Mouse (Mus musculus) forebrain, embryonic 10.5 days (tissue): ENCODE results near the gene Bub1b. TPM values are rescaled to one million over a fixed set of nuclear protein-coding genes. Genes with fewer than 3 reads are reported as not detected.

ENCODE experiments used
- DNase-seq: peaks from one replicate; pipeline ENCODE4 v3.0.0-alpha.2; 2017; ENCODE audit warnings: low spot score; ENCODE audit errors: extremely low spot score
- H3K27ac ChIP-seq: fragments of 300-500 bp; sonication (generic); 2 replicates; pipeline ENCODE4 v1.5.1; 2016; ENCODE audit warnings: mild to moderate bottlenecking
- H3K27me3 ChIP-seq: fragments of 300-500 bp; sonication (generic); 2 replicates; pipeline ENCODE4 v1.6.1; 2016; ENCODE audit warnings: mild to moderate bottlenecking; ENCODE audit not compliant: poor library complexity, severe bottlenecking
- H3K36me3 ChIP-seq: fragments of 300-500 bp; sonication (generic); replicated peaks from 2 replicates; pipeline ENCODE4 v1.6.1; 2016; ENCODE audit warnings: mild to moderate bottlenecking, moderate library complexity
- H3K4me1 ChIP-seq: fragments of 300-500 bp; sonication (generic); 2 replicates; pipeline ENCODE4 v1.6.1; 2016
- H3K4me3 ChIP-seq: fragments of 300-500 bp; sonication (generic); 2 replicates; pipeline ENCODE4 v1.5.1; 2016; ENCODE audit warnings: mild to moderate bottlenecking, moderate library complexity
- H3K9me3 ChIP-seq: fragments of 300-500 bp; sonication (generic); 2 replicates; pipeline ENCODE4 v1.6.1; 2016; ENCODE audit warnings: mild to moderate bottlenecking, moderate library complexity
- WGBS: fragments of 180-500 bp; shearing (Covaris S2); methylation state at CpG from one replicate; pipeline ENCODE4 v1.1.7; 2016; 5-methylcytosine and 5-hydroxymethylcytosine counted together
- polyA plus RNA-seq: library from polyadenylated mRNA; unstranded; fragments of >200 nt; fragmentation: Nextera tagmentation; extraction: Ambion mirVana; gene quantifications from 2 replicates; pipeline ENCODE4 v1.2.1, GENCODE M21; 2016

The Bub1b gene
- polyA plus RNA-seq, 1 experiment from 2014 or later = 168 TPM

DNA sequence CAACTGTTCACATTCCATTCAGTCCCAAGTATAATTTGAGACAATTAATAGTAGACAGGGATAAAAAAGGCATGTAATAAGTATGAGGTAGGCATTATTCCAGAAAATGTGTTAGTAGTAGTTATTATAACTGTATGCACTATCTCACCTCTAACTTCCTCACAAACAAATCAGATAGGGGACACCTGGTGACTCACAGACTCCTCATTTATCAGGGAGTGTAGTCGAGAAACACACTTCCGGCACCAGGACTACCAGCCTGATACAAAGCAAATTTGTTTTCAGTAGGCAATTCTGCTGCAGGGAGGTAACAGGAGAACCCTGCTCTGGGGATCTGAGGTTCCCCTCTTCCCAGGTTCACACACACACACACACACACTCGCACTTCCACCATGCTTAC, 24.9 kb upstream of the Bub1b start:
- Histone ChIP-seq H3K36me3 (no peaks in the 10 kb centered on the region), H3K9me3 (no peaks in the 10 kb centered on the region), H3K27me3 (no peaks in the 10 kb centered on the region), H3K4me1 (0 out of 2 replicates have a peak, but pooled peaks cover 8% of the 10 kb centered on the region), H3K4me3 (no peak overlapping the region), H3K27ac (no peak overlapping the region)
- no peak for DNase-seq
- WGBS = 88% methylated on average over 3 of the region's 3 CpGs

DNA sequence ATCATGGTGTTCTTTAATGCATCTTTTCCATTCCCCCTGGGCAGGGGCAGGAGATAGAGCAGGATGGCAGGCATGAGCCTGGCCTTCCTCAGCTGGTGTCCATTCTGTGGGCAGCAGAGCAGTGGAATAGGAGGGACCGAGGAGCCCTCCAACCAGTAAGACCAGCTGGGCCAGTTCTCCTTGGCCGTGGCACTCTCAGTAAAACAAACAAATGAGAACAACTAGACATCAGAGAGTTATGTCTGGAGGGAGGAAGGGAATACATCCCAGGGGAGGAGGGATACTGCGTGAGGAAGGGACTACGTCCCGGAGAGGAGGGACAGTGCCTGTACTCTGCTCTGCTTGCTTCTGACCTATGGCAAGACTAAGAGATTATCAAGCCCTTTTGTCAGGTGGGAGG, 12.0 kb upstream of the Bub1b start:
- H3K27ac ChIP-seq = no peak overlapping the region
- H3K4me3 ChIP-seq = no peak overlapping the region
- no peaks in the 10 kb centered on the region for H3K36me3 ChIP-seq
- no peaks in the 10 kb centered on the region for H3K27me3 ChIP-seq
- no peaks in the 10 kb centered on the region for H3K9me3 ChIP-seq
- no peak for DNase-seq
- WGBS = 83% methylated on average over 5 of the region's 5 CpGs
- no peaks in the 10 kb centered on the region for H3K4me1 ChIP-seq

DNA sequence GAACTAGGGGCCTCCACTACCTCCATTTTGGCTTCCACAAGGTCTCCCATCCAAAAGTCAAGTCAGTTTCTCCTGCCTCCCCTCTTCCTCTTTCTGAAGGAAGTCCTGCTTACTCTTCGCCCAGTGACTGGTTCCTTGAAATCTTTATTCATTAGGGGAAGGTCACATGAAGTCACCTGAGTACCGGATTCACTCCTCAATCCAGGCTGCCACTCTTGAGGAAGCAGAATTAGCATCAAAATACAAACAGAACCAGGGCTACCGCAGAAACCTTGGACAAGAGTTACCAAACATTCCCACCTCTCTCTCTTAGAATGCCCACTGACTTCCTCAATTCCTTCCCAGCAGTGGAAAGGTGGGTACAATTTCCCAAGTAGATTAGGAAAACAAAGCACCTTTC, 10.3 kb upstream of the Bub1b start:
- DNase-seq = no peak
- WGBS = 70% methylated on average over 3 of the region's 3 CpGs
- H3K4me3 ChIP-seq = no peak overlapping the region
- no peaks in the 10 kb centered on the region for H3K4me1 ChIP-seq
- H3K27ac ChIP-seq = no peak overlapping the region
- H3K27me3 ChIP-seq = no peaks in the 10 kb centered on the region
- H3K36me3 ChIP-seq = no peaks in the 10 kb centered on the region
- no peaks in the 10 kb centered on the region for H3K9me3 ChIP-seq

DNA sequence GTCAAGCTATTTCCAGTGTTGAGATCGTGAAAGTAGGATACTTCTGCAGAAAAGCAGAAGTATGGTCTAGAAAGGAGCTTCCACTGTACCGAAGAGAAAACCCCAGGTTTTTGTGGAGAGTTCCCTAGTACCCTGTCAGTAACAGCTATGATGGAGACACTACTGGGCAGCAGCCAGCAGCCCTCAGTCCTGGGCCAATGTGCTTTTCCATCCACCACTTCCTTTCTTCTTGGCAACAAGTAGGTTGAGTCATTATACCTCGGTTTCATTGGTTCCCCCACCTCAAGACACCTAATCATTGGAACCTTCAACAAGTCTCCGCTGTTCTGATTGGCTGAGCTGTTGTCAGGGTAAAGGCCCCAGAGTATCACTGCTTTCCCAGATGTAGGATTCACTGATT, 6.9 kb upstream of the Bub1b start:
- WGBS = 89% methylated on average over 4 of the region's 4 CpGs

DNA sequence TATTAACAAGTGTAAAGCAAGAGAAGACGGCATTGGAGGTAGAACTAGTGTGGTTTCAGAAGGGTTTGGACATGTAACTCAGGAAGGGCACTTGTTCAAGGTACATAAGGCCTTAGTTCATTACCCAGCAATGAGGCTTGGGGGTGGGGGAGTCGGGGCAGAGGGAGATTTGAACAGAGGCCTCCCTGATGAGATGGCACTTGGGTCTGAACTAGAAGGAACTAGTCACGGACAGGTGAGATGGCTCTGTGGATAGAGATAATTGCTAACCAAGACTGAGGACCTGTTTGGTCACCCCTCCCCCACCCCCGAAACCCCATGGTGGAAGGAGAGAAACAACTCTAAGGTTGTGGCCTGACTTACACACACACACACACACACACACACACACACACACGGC, 1.1 kb downstream of the Bub1b start:
- H3K36me3 ChIP-seq = peaks cover 45% of the 10 kb centered on the region
- peak overlapping the region; percentile 91 for H3K27ac ChIP-seq
- no peaks in the 10 kb centered on the region for H3K9me3 ChIP-seq
- H3K4me1 ChIP-seq = peaks cover 32% of the 10 kb centered on the region
- H3K27me3 ChIP-seq = no peaks in the 10 kb centered on the region
- peak overlapping the region; percentile 75 for H3K4me3 ChIP-seq
- no peak for DNase-seq
- WGBS = 51% methylated on average over 5 of the region's 5 CpGs

More for the DNA sequence above, 6.9 kb upstream of the Bub1b start:
- H3K36me3 ChIP-seq = no peaks in the 10 kb centered on the region
- H3K4me1 ChIP-seq = no peaks in the 10 kb centered on the region
- no peak overlapping the region for H3K4me3 ChIP-seq
- no peak overlapping the region for H3K27ac ChIP-seq
- H3K27me3 ChIP-seq = no peaks in the 10 kb centered on the region
- no peaks in the 10 kb centered on the region for H3K9me3 ChIP-seq
- DNase-seq = no peak

DNA sequence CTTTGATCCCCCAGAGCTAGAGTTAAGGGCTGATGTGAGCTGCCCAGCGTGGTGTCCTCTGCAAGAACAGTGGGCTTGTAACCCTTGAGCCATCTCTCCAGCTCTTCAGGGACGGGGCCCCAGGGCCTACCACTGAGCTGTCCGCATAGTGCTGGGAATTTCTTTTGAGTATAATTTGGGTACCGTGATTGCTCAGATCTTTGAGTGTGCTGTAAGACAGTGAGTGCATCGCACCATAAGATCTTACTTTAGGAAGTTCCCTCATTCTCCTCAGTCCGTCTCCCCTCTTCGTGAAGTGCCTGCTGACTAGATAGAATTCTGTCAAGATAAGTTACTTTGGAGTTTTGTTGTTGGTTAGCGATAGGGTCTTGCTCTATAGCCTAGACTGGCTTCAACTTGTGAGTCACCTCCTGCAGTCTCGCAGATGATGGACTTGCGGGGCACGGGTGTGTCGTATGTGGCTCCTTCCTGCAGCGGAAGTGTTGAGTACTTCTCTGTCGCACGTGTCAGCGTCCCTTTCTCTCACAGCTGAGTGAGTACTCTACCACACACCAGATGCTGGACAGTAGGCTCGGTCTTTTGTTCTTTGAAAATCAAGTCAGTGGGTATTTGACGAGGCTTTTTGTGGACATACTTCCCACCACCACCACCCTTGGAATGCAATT, 3.7 kb downstream of the Bub1b start:
- peaks cover 6% of the 10 kb centered on the region for H3K9me3 ChIP-seq
- peaks cover 32% of the 10 kb centered on the region for H3K4me1 ChIP-seq
- no peak overlapping the region for H3K27ac ChIP-seq
- no peaks in the 10 kb centered on the region for H3K27me3 ChIP-seq
- no peak for DNase-seq
- WGBS = 93% methylated on average over 18 of the region's 18 CpGs
- peaks cover 72% of the 10 kb centered on the region for H3K36me3 ChIP-seq
- no peak overlapping the region for H3K4me3 ChIP-seq

DNA sequence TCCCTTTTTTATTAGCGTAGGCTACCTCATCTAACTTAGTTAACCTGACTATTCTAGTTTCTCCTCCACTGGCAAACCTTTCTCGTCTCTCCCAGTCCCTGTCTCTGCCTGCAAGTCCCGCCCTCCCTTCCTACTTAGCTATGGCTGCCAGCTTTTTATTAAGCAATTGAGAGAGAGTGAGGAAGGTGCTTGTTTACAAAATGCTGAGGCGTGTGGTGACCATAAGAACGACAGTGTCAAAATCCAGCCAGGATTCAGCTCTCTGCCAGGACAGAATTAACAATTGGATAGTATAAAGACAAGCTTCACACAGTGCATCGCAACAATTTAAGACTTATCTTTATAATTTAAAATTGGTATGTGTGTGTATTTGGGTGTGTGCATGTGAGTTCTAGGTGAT, 6.1 kb downstream of the Bub1b start:
- Histone ChIP-seq H3K9me3 (peaks cover 6% of the 10 kb centered on the region), H3K27ac (no peak overlapping the region), H3K36me3 (peaks cover 95% of the 10 kb centered on the region), H3K4me3 (no peak overlapping the region), H3K4me1 (peaks cover 26% of the 10 kb centered on the region), H3K27me3 (no peaks in the 10 kb centered on the region)
- 92% methylated on average over 6 of the region's 6 CpGs for WGBS
- no peak for DNase-seq

DNA sequence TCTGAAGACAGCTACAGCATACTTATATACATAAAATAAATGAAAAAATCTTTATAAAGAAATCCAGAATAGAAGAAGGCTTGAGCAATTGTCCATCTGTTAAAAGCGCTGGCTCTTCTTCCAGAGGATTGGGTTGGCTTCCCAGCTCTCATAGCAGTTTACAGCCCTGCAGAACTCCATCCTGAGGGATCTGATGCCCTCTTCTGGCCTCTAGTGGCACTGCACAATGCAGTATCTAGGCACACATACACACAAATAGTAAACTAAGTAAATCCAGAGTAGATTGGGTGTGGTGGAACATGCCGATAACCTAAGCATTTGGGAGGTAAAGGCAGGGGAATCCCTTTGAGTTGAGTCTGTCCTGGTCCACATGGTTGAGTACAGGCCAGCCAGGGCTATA, 8.0 kb downstream of the Bub1b start:
- H3K36me3 ChIP-seq = peaks cover 100% of the 10 kb centered on the region
- H3K9me3 ChIP-seq = peaks cover 6% of the 10 kb centered on the region
- H3K4me3 ChIP-seq = no peak overlapping the region
- no peaks in the 10 kb centered on the region for H3K27me3 ChIP-seq
- peak; percentile 45 for DNase-seq
- WGBS = 84% methylated on average over 2 of the region's 2 CpGs
- no peak overlapping the region for H3K27ac ChIP-seq
- peaks cover 6% of the 10 kb centered on the region for H3K4me1 ChIP-seq

DNA sequence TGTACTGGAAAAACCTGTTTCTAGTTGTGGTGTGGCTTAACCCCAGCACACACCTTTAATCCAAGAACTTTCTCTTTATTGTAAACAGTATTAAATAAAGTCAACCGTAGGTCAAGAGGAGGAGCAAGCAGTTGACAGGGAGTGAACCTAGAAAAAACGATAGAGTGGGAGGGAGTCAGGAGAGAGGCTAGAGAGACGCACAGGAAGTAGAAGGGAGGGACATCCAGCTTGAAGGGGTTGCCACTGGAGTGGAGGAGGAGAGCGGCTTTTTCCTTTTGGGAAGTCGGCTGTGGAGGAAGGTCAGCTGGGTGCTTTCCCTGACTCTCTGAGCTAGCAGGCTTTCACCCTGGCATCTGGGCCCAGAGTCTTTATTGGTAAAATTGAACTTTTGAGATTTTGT, 9.0 kb downstream of the Bub1b start:
- H3K9me3 ChIP-seq = peaks cover 6% of the 10 kb centered on the region
- WGBS = 86% methylated on average over 5 of the region's 5 CpGs
- H3K4me3 ChIP-seq = no peak overlapping the region

DNA sequence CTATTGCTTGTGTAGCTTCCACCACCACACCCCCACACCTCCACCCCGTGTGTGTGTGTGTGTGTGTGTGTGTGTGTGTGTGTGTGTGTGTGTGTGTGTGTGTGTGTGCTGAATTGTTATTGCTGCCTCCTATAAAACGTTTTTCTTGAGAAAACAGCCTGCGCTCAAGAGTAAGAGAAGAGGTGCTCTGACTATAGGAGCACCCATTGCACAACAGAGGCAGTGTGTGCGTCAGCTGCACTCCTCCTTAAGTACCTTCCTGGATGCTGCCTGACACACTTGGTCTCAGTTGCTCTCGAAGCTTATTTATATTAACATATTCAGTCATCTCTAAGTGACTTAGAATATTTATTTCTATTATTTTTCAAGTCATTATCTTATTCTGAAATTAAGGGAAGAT, 20.0 kb downstream of the Bub1b start:
- H3K9me3 ChIP-seq = no peaks in the 10 kb centered on the region
- H3K27ac ChIP-seq = no peak overlapping the region
- no peaks in the 10 kb centered on the region for H3K4me1 ChIP-seq
- H3K27me3 ChIP-seq = no peaks in the 10 kb centered on the region
- H3K36me3 ChIP-seq = peaks cover 100% of the 10 kb centered on the region
- no peak overlapping the region for H3K4me3 ChIP-seq
- 94% methylated on average over 5 of the region's 5 CpGs for WGBS
- no peak for DNase-seq

More for the DNA sequence above, 9.0 kb downstream of the Bub1b start:
- Histone ChIP-seq H3K27me3 (no peaks in the 10 kb centered on the region), H3K4me1 (no peaks in the 10 kb centered on the region), H3K36me3 (peaks cover 100% of the 10 kb centered on the region), H3K27ac (no peak overlapping the region)
- no peak for DNase-seq

DNA sequence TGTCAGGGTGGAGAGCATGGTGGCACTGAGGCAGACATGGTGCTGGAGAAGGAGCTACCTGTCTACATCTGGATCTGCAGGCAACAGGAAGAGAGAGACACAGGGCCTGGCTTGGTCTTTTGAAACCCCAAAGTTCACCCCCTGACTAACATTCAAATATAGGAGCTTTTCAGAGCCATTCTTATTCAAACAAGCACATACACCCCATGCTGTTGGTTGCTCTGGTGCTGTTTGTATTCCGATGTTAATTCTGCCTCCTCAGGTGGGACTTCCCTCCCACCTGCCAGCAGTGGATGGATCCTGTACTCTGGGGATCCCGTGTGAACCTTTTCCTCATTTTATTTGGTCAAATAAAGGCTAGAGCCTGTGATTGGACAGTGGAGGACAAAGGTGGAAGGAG, 22.1 kb downstream of the Bub1b start:
- Histone ChIP-seq H3K4me1 (no peaks in the 10 kb centered on the region), H3K9me3 (no peaks in the 10 kb centered on the region), H3K4me3 (no peak overlapping the region), H3K27ac (no peak overlapping the region), H3K27me3 (no peaks in the 10 kb centered on the region), H3K36me3 (peaks cover 99% of the 10 kb centered on the region)
- WGBS = 84% methylated on average over 2 of the region's 2 CpGs
- no peak for DNase-seq

DNA sequence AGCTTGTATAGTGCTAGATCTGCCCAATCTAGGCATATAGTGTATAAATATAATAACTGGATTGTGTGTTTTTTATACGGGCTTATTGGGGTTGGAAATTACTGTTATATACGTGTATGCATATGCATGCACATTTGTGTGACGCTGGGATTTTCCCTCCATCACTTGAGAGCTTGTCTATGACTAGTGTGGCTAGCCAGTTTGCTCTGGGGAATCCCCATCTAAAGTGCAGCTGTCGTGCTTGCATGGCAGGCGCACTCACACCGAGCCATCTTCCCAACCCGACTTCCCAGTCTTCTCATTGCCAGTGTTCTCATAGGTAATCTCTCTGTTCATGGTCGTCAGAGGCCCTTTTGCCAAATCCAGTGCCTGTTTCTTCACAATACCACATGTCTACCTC, 22.6 kb downstream of the Bub1b start:
- DNase-seq = no peak
- Histone ChIP-seq H3K4me1 (no peaks in the 10 kb centered on the region), H3K4me3 (no peak overlapping the region), H3K27ac (no peak overlapping the region), H3K9me3 (no peaks in the 10 kb centered on the region), H3K36me3 (peaks cover 99% of the 10 kb centered on the region), H3K27me3 (no peaks in the 10 kb centered on the region)
- 92% methylated on average over 8 of the region's 8 CpGs for WGBS

DNA sequence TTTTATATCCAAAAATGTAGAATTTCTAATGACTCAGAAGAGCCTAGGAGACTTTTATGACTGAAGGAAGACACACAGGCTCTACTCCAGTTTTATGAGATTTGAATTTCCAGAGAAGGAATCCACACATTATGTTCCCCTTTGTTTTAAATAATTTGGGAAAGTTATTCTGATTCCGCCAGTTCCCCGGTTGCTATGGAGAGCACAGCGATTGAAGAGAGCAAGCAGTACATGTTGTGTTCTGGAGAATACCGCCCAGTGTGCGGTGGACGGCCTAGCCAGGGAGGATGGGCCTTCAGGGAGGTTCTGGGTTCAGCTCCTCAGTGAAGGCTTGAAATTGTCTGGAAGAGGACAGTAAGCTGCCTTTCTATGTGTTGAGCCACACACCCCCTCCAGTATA, 31.3 kb downstream of the Bub1b start:
- Histone ChIP-seq H3K27me3 (no peaks in the 10 kb centered on the region), H3K36me3 (peaks cover 99% of the 10 kb centered on the region), H3K27ac (no peak overlapping the region), H3K4me1 (no peaks in the 10 kb centered on the region), H3K4me3 (no peak overlapping the region), H3K9me3 (no peaks in the 10 kb centered on the region)
- no peak for DNase-seq
- WGBS = 97% methylated on average over 6 of the region's 6 CpGs

DNA sequence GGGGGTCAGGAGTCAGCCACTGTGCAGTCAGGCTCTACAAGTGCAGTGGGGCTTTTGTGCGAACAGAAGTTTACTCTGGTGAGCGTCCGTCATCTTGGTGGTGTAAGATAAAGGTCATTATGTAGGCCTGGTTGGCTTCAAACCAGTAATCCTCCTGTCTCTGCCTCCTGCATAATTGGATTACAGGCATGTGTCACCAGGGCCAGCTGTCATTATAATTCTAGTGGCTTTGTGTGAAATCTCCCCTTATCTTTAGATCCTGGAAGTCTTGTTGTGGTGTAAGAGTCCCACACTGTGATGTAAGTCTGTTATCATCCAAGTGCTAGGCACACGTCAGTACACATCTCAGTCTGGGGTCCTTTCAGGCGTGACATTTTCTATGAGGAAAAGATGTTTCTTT, 35.4 kb downstream of the Bub1b start:
- H3K36me3 ChIP-seq = peaks cover 99% of the 10 kb centered on the region
- WGBS = 59% methylated on average over 5 of the region's 5 CpGs

More for the DNA sequence above, 35.4 kb downstream of the Bub1b start:
- Histone ChIP-seq H3K27ac (no peak overlapping the region), H3K4me1 (no peaks in the 10 kb centered on the region), H3K4me3 (no peak overlapping the region), H3K9me3 (no peaks in the 10 kb centered on the region), H3K27me3 (no peaks in the 10 kb centered on the region)
- DNase-seq = no peak
